Comparison of ENCODE assay signal across 26 mouse cellular contexts in genomic region chr11:63812146-63812545, GRCm38 (mm10).
A peak's percentile ranks its signal among the peaks of the same experiment; 100 is the strongest.
DNase-seq lines count a peak whose midpoint lies in the region; ATAC-seq and TF ChIP-seq lines count a peak whose summit lies in the region.
"Had no signal": no experiment of that assay in that cellular context is flagged by ENCODE, and none has a peak within 500 bp of the region (broad histone marks: within the 10 kb centered on the region; RNA-seq: fewer than 3 reads in every experiment).

No protein-coding gene starts in this region.

- no peak overlapping the region for H3K27ac ChIP-seq in heart, embryonic 10.5 days
- H3K27ac ChIP-seq in heart, embryonic 11.5 days (ENCODE audit: low read depth, low read length) = no peak overlapping the region
- no peak overlapping the region for H3K27ac ChIP-seq in liver, postnatal 0 days (ENCODE audit: low read depth)
- no peak overlapping the region for H3K27ac ChIP-seq in liver, embryonic 11.5 days (ENCODE audit: low read depth, low read length)
- H3K27ac ChIP-seq in forebrain, embryonic 16.5 days (ENCODE audit: low read length) = no peak overlapping the region
- H3K27ac ChIP-seq: embryonic facial prominence, embryonic 13.5 days; forebrain, embryonic 10.5 days; heart, embryonic 15.5 days; layer of hippocampus, adult 2 months; liver, embryonic 13.5 days; neural tube, embryonic 12.5 days; stomach, postnatal 0 days had no signal

- no peak for TF ChIP-seq EP300 in liver, postnatal 0 days (IDR thresholded peaks at IDR 0.05; ENCODE audit: low read depth)

- ATAC-seq in heart, embryonic 11.5 days (replicated peaks; ENCODE audit: insufficient number of reproducible peaks, low FRiP score, low TSS enrichment) = no peak
- no peak for ATAC-seq in liver, postnatal 0 days
- no peak for ATAC-seq in liver, embryonic 11.5 days (replicated peaks; ENCODE audit: low FRiP score)
- ATAC-seq in forebrain, embryonic 16.5 days = no peak
- ATAC-seq: activated CD4-positive, CD25-positive, alpha-beta regulatory T cell, adult 4 months; forebrain, postnatal 0 days; intestine, embryonic 16.5 days had no signal

- 82% methylated on average over 5 of the region's 5 CpGs for WGBS in heart, embryonic 10.5 days
- WGBS in heart, embryonic 11.5 days (ENCODE audit: insufficient replicate concordance) = 77% methylated on average over 5 of the region's 5 CpGs
- WGBS in liver, postnatal 0 days (ENCODE audit: insufficient replicate concordance) = 75% methylated on average over 5 of the region's 5 CpGs
- 79% methylated on average over 5 of the region's 5 CpGs for WGBS in liver, embryonic 11.5 days
- WGBS in forebrain, embryonic 16.5 days = 73% methylated on average over 5 of the region's 5 CpGs

- peak; percentile 27 for DNase-seq in heart, embryonic 10.5 days (ENCODE audit: low spot score)
- DNase-seq in liver, postnatal 0 days = peak; percentile 8
- no peak for DNase-seq in liver, embryonic 11.5 days (ENCODE audit: low spot score)
- DNase-seq in adrenal gland, postnatal 10 days = peak; percentile 53
- no peak for DNase-seq in ovary, postnatal 36 days (ENCODE audit: low spot score)
- DNase-seq: B cell, adult 2 months; cerebellum, adult 8-10 months; forebrain, postnatal 0 days; kidney, adult 9 months; liver, embryonic 13.5 days; lung, adult 2 months; lung, postnatal 10 days; midbrain, embryonic 14.5 days; right cerebral cortex, postnatal 4 days; thymus, adult 18-20 months; thymus, postnatal 25 days had no signal

- H3K4me1 ChIP-seq in heart, embryonic 10.5 days = peaks cover 4% of the 10 kb centered on the region; the same call in 1 of the 2 replicates
- no peaks in the 10 kb centered on the region for H3K4me1 ChIP-seq in heart, embryonic 11.5 days (ENCODE audit: control insufficient read depth, insufficient read depth, low read length)
- H3K4me1 ChIP-seq in liver, postnatal 0 days (ENCODE audit: insufficient read depth) = no peaks in the 10 kb centered on the region
- H3K4me1 ChIP-seq in liver, embryonic 11.5 days (replicated peaks; ENCODE audit: control insufficient read depth, insufficient read depth, low read length) = no peaks in the 10 kb centered on the region
- no peaks in the 10 kb centered on the region for H3K4me1 ChIP-seq in forebrain, embryonic 16.5 days (replicated peaks; ENCODE audit: control insufficient read depth, insufficient read depth, low read length)
- H3K4me1 ChIP-seq: embryonic facial prominence, embryonic 13.5 days; forebrain, embryonic 10.5 days; heart, embryonic 15.5 days; liver, embryonic 13.5 days; neural tube, embryonic 12.5 days had no signal

- H3K9me3 ChIP-seq in heart, embryonic 10.5 days = no peaks in the 10 kb centered on the region
- H3K9me3 ChIP-seq in heart, embryonic 11.5 days (replicated peaks; ENCODE audit: control insufficient read depth, low read length) = no peaks in the 10 kb centered on the region
- no peaks in the 10 kb centered on the region for H3K9me3 ChIP-seq in liver, postnatal 0 days (ENCODE audit: low read length)
- H3K9me3 ChIP-seq in liver, embryonic 11.5 days (ENCODE audit: control insufficient read depth, low read length) = no peaks in the 10 kb centered on the region
- H3K9me3 ChIP-seq in forebrain, embryonic 16.5 days (ENCODE audit: control insufficient read depth, low read length) = no peaks in the 10 kb centered on the region
- H3K9me3 ChIP-seq: embryonic facial prominence, embryonic 13.5 days; forebrain, embryonic 10.5 days; heart, embryonic 15.5 days; liver, embryonic 13.5 days; neural tube, embryonic 12.5 days had no signal

- no peak overlapping the region for H3K9ac ChIP-seq in heart, embryonic 11.5 days (ENCODE audit: low read depth, low read length)
- no peak overlapping the region for H3K9ac ChIP-seq in liver, postnatal 0 days (replicated peaks)
- no peak overlapping the region for H3K9ac ChIP-seq in liver, embryonic 11.5 days (ENCODE audit: low read depth, low read length)
- H3K9ac ChIP-seq in forebrain, embryonic 16.5 days (replicated peaks; ENCODE audit: low read depth, low read length) = no peak overlapping the region
- H3K9ac ChIP-seq: embryonic facial prominence, embryonic 13.5 days; forebrain, postnatal 0 days; heart, embryonic 15.5 days; liver, embryonic 13.5 days; neural tube, embryonic 12.5 days had no signal

- H3K4me2 ChIP-seq in heart, embryonic 11.5 days = no peak overlapping the region
- no peak overlapping the region for H3K4me2 ChIP-seq in liver, postnatal 0 days (ENCODE audit: low read depth, low read length)
- no peak overlapping the region for H3K4me2 ChIP-seq in liver, embryonic 11.5 days
- H3K4me2 ChIP-seq in forebrain, embryonic 16.5 days (ENCODE audit: low read length) = no peak overlapping the region
- H3K4me2 ChIP-seq: embryonic facial prominence, embryonic 13.5 days; heart, embryonic 15.5 days; liver, embryonic 13.5 days; neural tube, embryonic 12.5 days had no signal

- no peaks in the 10 kb centered on the region for H3K36me3 ChIP-seq in heart, embryonic 10.5 days
- no peaks in the 10 kb centered on the region for H3K36me3 ChIP-seq in heart, embryonic 11.5 days (ENCODE audit: control insufficient read depth, insufficient read depth, low read length)
- H3K36me3 ChIP-seq in liver, postnatal 0 days (replicated peaks; ENCODE audit: insufficient read depth, low read length) = no peaks in the 10 kb centered on the region
- H3K36me3 ChIP-seq in liver, embryonic 11.5 days (ENCODE audit: control insufficient read depth, insufficient read depth, low read length) = no peaks in the 10 kb centered on the region
- no peaks in the 10 kb centered on the region for H3K36me3 ChIP-seq in forebrain, embryonic 16.5 days (ENCODE audit: control insufficient read depth, insufficient read depth)
- H3K36me3 ChIP-seq: embryonic facial prominence, embryonic 13.5 days; forebrain, embryonic 10.5 days; heart, embryonic 15.5 days; liver, embryonic 13.5 days; neural tube, embryonic 12.5 days had no signal

- H3K27me3 ChIP-seq in heart, embryonic 10.5 days (ENCODE audit: insufficient read depth, poor library complexity, severe bottlenecking) = no peaks in the 10 kb centered on the region
- no peaks in the 10 kb centered on the region for H3K27me3 ChIP-seq in heart, embryonic 11.5 days (ENCODE audit: control insufficient read depth, insufficient read depth, low read length)
- H3K27me3 ChIP-seq in liver, postnatal 0 days (ENCODE audit: insufficient read depth, low read length) = no peaks in the 10 kb centered on the region
- H3K27me3 ChIP-seq in liver, embryonic 11.5 days (replicated peaks; ENCODE audit: control insufficient read depth, insufficient read depth, low read length) = no peaks in the 10 kb centered on the region
- no peaks in the 10 kb centered on the region for H3K27me3 ChIP-seq in forebrain, embryonic 16.5 days (replicated peaks; ENCODE audit: control insufficient read depth, insufficient read depth, low read length)
- H3K27me3 ChIP-seq: embryonic facial prominence, embryonic 13.5 days; heart, embryonic 15.5 days; liver, embryonic 13.5 days; neural tube, embryonic 12.5 days had no signal

- no peak overlapping the region for H3K4me3 ChIP-seq in heart, embryonic 10.5 days
- no peak overlapping the region for H3K4me3 ChIP-seq in heart, embryonic 11.5 days (ENCODE audit: low read depth, low read length)
- no peak overlapping the region for H3K4me3 ChIP-seq in liver, postnatal 0 days (ENCODE audit: low read depth, low read length)
- H3K4me3 ChIP-seq in liver, embryonic 11.5 days (ENCODE audit: low read depth, low read length) = no peak overlapping the region
- H3K4me3 ChIP-seq in forebrain, embryonic 16.5 days (replicated peaks; ENCODE audit: low read length) = no peak overlapping the region
- H3K4me3 ChIP-seq: embryonic facial prominence, embryonic 13.5 days; forebrain, embryonic 10.5 days; heart, embryonic 15.5 days; layer of hippocampus, adult 2 months; liver, embryonic 13.5 days; neural tube, embryonic 12.5 days had no signal

- no peak for TF ChIP-seq CTCF in liver, postnatal 0 days (IDR thresholded peaks at IDR 0.05; ENCODE audit: low read depth)

Comparison
In these comparisons a context has a peak if more than half of its experiments do, and no peak if none do; other contexts are left out.
1. DNase-seq: peak in heart, embryonic 10.5 days (single experiment), liver, postnatal 0 days (single experiment) and adrenal gland, postnatal 10 days (single experiment); none in liver, embryonic 11.5 days (single experiment) and ovary, postnatal 36 days (single experiment).